Mouse (Mus musculus): ENCODE results near the gene Slf2. TPM values are rescaled to one million over a fixed set of nuclear protein-coding genes. Genes with fewer than 3 reads are reported as not detected.

Gene Slf2
- polyA plus RNA-seq, 1 experiment, result 6.6 TPM

DNA sequence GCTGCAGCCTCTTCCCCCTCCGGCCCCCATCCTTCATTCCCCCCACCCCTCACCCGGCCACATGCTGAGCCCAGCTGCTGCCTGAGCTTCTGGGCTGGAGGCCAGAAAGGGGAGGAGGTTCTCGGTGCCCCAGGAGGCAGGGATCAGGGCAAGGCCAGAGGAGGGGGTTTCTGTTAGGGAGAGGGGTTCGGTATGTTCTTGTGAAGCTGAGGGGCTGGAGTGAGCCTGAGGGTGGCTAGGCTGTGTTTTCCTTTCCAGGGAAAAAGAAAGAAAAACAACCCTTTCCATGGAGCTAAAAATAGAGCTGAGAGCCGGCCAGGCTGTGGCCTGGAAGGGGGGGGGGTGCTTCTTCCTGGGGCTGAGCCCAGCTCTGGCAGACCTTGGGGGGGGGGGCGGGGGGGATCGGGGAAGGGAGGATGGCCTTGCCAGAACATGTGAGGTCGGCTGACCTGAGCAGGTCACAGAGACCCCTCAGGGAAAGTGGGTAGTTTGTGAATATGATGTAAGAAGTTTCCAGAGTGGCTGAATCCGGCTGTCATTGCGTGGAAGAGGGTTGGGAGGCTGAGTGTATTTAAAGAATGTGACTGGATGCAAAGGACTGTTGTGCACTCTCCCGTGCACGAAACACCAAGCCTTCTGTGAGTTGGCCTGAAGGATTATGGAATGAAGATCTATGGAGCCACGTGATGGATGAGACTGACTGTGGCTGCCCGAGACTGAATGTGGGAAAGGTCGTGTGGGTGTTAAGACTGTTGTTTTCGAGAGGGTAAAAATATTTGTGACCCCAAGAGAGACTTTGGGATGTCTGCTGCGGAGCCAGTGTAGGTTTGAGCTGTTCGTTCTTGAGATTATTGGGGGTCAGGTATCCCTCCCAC lies 85.6 kb downstream of the Slf2 start:
- TF ChIP-seq CEBPB (IDR thresholded peaks at IDR 0.05; ENCODE audit: insufficient read depth, poor library complexity, severe bottlenecking) (0 out of 2 replicates have a peak, but pooled peaks have one; percentile 23), E2F4 (IDR thresholded peaks at IDR 0.05; ENCODE audit: insufficient read depth) (no peak), POLR2AphosphoS2 (IDR thresholded peaks at IDR 0.05; ENCODE audit: insufficient read length, low read depth) (peak; percentile 63), TCF12 (IDR thresholded peaks at IDR 0.05; ENCODE audit: insufficient read depth, poor library complexity, severe bottlenecking) (no peak), MYOG (IDR thresholded peaks at IDR 0.05; ENCODE audit: control insufficient read depth in 1 of 3, insufficient read depth in 1 of 3, insufficient read length in 2 of 3, low read depth in 2 of 3) (peak; percentile 52 to 91 (median 80)), SRF (IDR thresholded peaks at IDR 0.05; ENCODE audit: control insufficient read depth, insufficient read length, low read depth) (no peak), MYOD1 (IDR thresholded peaks at IDR 0.05; ENCODE audit: control insufficient read depth in 1 of 3, insufficient read length in 2 of 3, low read depth in 2 of 3) (peak; percentile 39 to 89 (median 63)), TCF3 (IDR thresholded peaks at IDR 0.05; ENCODE audit: insufficient read length, low read depth) (peak; percentile 38), MAX (IDR thresholded peaks at IDR 0.05; ENCODE audit: low read depth) (no peak), REST (IDR thresholded peaks at IDR 0.05; ENCODE audit: insufficient read depth, insufficient read length) (no peak), USF1 (IDR thresholded peaks at IDR 0.05; ENCODE audit: low read depth) (peak; percentile 97), POLR2A (IDR thresholded peaks at IDR 0.05; ENCODE audit: insufficient read length, low read depth) (peak; percentile 76)
- H3ac ChIP-seq (ENCODE audit: control insufficient read depth, insufficient read length), result peak overlapping the region; percentile 86
- no peaks in the 10 kb centered on the region for H3K27me3 ChIP-seq (ENCODE audit: control insufficient read depth, insufficient read depth, insufficient read length)
- peak overlapping the region; percentile 87 for H3K4me3 ChIP-seq
- H3K79me2 ChIP-seq (ENCODE audit: control insufficient read depth, insufficient read depth), result peaks cover 43% of the 10 kb centered on the region
- H3K4me2 ChIP-seq (ENCODE audit: low read depth), result peak overlapping the region; percentile 90
- no peaks in the 10 kb centered on the region for H3K36me3 ChIP-seq (ENCODE audit: control insufficient read depth, insufficient read depth)

DNA sequence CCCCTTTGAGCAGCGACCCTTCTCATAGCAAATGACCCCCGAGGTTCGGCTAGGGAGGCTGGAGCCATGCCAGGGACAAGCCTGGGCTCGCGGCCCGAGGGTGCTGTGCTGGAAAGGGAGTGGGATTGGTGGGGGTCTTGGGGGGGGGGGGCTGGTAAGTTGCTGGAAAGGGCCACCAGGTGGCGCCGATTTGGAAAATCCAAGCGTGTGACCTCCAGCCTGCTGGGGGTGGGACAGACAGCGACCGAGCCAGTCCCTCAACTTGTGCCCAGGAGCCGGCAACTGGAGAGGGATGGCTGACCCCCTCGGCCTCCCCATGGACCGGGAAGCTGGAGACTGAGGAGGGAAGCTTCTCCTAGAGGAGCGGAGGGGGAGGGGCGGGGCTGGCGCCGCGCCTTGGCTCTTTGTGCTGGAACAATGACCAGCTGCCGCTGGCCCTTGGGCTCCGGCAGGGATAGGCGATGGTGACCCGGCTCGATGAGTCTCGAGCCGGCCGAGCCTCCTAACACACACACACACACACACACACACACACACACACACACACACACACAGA lies 86.3 kb downstream of the Slf2 start:
- TF ChIP-seq MAX (IDR thresholded peaks at IDR 0.05; ENCODE audit: low read depth) (no peak), E2F4 (IDR thresholded peaks at IDR 0.05; ENCODE audit: insufficient read depth) (no peak), POLR2A (IDR thresholded peaks at IDR 0.05; ENCODE audit: insufficient read length, low read depth) (peak; percentile 51), TCF3 (IDR thresholded peaks at IDR 0.05; ENCODE audit: insufficient read length, low read depth) (no peak), MYOG (IDR thresholded peaks at IDR 0.05; ENCODE audit: control insufficient read depth in 1 of 3, insufficient read depth in 1 of 3, insufficient read length in 2 of 3, low read depth in 2 of 3) (peak in 1 of 3 experiments; percentile 64), SRF (IDR thresholded peaks at IDR 0.05; ENCODE audit: control insufficient read depth, insufficient read length, low read depth) (no peak), CEBPB (IDR thresholded peaks at IDR 0.05; ENCODE audit: insufficient read depth, poor library complexity, severe bottlenecking) (no peak), MYOD1 (IDR thresholded peaks at IDR 0.05; ENCODE audit: control insufficient read depth in 1 of 3, insufficient read length in 2 of 3, low read depth in 2 of 3) (no peak), USF1 (IDR thresholded peaks at IDR 0.05; ENCODE audit: low read depth) (no peak), REST (IDR thresholded peaks at IDR 0.05; ENCODE audit: insufficient read depth, insufficient read length) (no peak), TCF12 (IDR thresholded peaks at IDR 0.05; ENCODE audit: insufficient read depth, poor library complexity, severe bottlenecking) (no peak), POLR2AphosphoS2 (IDR thresholded peaks at IDR 0.05; ENCODE audit: insufficient read length, low read depth) (peak; percentile 59)
- H3ac ChIP-seq (ENCODE audit: control insufficient read depth, insufficient read length), result peak overlapping the region; percentile 86
- H3K4me2 ChIP-seq (ENCODE audit: low read depth), result peak overlapping the region; percentile 90
- no peaks in the 10 kb centered on the region for H3K27me3 ChIP-seq (ENCODE audit: control insufficient read depth, insufficient read depth, insufficient read length)
- peaks cover 50% of the 10 kb centered on the region for H3K79me2 ChIP-seq (ENCODE audit: control insufficient read depth, insufficient read depth)
- peak overlapping the region; percentile 87 for H3K4me3 ChIP-seq
- no peaks in the 10 kb centered on the region for H3K36me3 ChIP-seq (ENCODE audit: control insufficient read depth, insufficient read depth)

DNA sequence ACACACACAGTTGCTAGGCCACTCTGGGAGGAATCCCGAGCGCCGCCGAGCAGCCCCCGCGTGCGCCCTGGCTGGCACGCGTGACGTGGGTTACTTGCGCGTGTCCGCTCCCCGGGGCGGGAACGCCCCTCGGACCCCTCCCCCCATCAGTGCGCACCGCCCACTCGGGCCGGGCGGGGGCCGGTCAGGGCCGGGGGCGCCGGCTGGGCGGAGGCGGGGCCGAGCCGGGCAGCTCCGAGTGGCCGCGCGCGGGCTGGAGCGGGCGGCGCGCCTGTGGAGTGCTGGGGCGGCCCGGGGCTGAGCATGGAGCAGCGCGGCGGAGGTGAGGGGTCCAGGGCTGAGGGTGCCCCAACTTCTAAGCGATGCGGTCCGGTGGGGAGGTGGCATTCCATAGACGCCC lies 87.0 kb downstream of the Slf2 start:
- H3K4me3 ChIP-seq, result peak overlapping the region; percentile 87
- peaks cover 55% of the 10 kb centered on the region for H3K79me2 ChIP-seq (ENCODE audit: control insufficient read depth, insufficient read depth)
- peak overlapping the region; percentile 90 for H3K4me2 ChIP-seq (ENCODE audit: low read depth)
- TF ChIP-seq POLR2AphosphoS2 (IDR thresholded peaks at IDR 0.05; ENCODE audit: insufficient read length, low read depth) (peak; percentile 74), CEBPB (IDR thresholded peaks at IDR 0.05; ENCODE audit: insufficient read depth, poor library complexity, severe bottlenecking) (no peak), MYOG (IDR thresholded peaks at IDR 0.05; ENCODE audit: control insufficient read depth in 1 of 3, insufficient read depth in 1 of 3, insufficient read length in 2 of 3, low read depth in 2 of 3) (peak in 1 of 3 experiments; percentile 7), POLR2A (IDR thresholded peaks at IDR 0.05; ENCODE audit: insufficient read length, low read depth) (peak; percentile 70)
- H3K36me3 ChIP-seq (ENCODE audit: control insufficient read depth, insufficient read depth), result no peaks in the 10 kb centered on the region
- peak overlapping the region; percentile 86 for H3ac ChIP-seq (ENCODE audit: control insufficient read depth, insufficient read length)
- H3K27me3 ChIP-seq (ENCODE audit: control insufficient read depth, insufficient read depth, insufficient read length), result no peaks in the 10 kb centered on the region

DNA sequence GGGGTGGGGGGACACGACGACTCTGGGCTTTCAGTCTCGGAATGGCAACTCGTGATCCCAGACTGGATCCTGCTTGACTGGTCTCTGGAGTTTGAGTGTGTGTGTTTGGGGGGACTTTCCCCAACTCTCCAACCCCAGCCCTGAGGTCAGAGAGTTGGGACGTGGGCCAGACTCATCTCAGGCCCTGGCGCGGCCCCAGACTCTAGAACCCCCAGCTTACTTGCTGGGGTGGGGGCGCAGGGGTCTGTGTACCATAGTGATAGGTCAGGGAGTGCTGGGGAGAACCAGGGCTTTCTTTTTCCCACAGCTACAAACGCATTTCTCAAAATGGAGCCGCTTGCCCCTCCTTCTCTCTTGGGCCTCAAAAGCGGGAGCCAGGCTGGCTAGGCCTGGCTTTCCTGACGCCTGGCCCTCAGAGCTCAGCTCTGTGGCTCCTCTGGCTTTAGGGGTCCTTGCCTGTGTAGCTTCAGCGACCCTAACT lies 87.4 kb downstream of the Slf2 start:
- Histone ChIP-seq H3K4me3 (peak overlapping the region; percentile 87), H3K27me3 (ENCODE audit: control insufficient read depth, insufficient read depth, insufficient read length) (no peaks in the 10 kb centered on the region), H3K36me3 (ENCODE audit: control insufficient read depth, insufficient read depth) (no peaks in the 10 kb centered on the region), H3K4me2 (ENCODE audit: low read depth) (peak overlapping the region; percentile 78), H3ac (ENCODE audit: control insufficient read depth, insufficient read length) (peak overlapping the region; percentile 86), H3K79me2 (ENCODE audit: control insufficient read depth, insufficient read depth) (peaks cover 55% of the 10 kb centered on the region)
- TF ChIP-seq SRF (IDR thresholded peaks at IDR 0.05; ENCODE audit: control insufficient read depth, insufficient read length, low read depth), result no peak
- TF ChIP-seq POLR2AphosphoS2 (IDR thresholded peaks at IDR 0.05; ENCODE audit: insufficient read length, low read depth), result no peak
- TF ChIP-seq E2F4 (IDR thresholded peaks at IDR 0.05; ENCODE audit: insufficient read depth), result no peak
- no peak for TF ChIP-seq USF1 (IDR thresholded peaks at IDR 0.05; ENCODE audit: low read depth)
- TF ChIP-seq TCF12 (IDR thresholded peaks at IDR 0.05; ENCODE audit: insufficient read depth, poor library complexity, severe bottlenecking), result no peak
- no peak for TF ChIP-seq MYOD1 (IDR thresholded peaks at IDR 0.05; ENCODE audit: control insufficient read depth in 1 of 3, insufficient read length in 2 of 3, low read depth in 2 of 3)
- TF ChIP-seq CEBPB (IDR thresholded peaks at IDR 0.05; ENCODE audit: insufficient read depth, poor library complexity, severe bottlenecking), result no peak
- no peak for TF ChIP-seq MYOG (IDR thresholded peaks at IDR 0.05; ENCODE audit: control insufficient read depth in 1 of 3, insufficient read depth in 1 of 3, insufficient read length in 2 of 3, low read depth in 2 of 3)
- TF ChIP-seq REST (IDR thresholded peaks at IDR 0.05; ENCODE audit: insufficient read depth, insufficient read length), result no peak
- no peak for TF ChIP-seq MAX (IDR thresholded peaks at IDR 0.05; ENCODE audit: low read depth)
- TF ChIP-seq POLR2A (IDR thresholded peaks at IDR 0.05; ENCODE audit: insufficient read length, low read depth), result no peak
- no peak for TF ChIP-seq TCF3 (IDR thresholded peaks at IDR 0.05; ENCODE audit: insufficient read length, low read depth)
